Mouse (Mus musculus): ENCODE results near the gene Npr2. TPM values are rescaled to one million over a fixed set of nuclear protein-coding genes. Genes with fewer than 3 reads are reported as not detected.

Gene Npr2
- total and polyA plus RNA-seq, 3 experiments, result 0.27 to 2.3 TPM; not detected in 1

Other genes starting within 250 kb of the Npr2 start
- 2.4 and 4.7 TPM in 2 replicates for gene Rusc2, start 250.0 kb upstream of the Npr2 start, total RNA-seq (2012; rRNA removed)
- 1 to 10 TPM in 1 of 2 experiments, not detected in 1; 7.3 TPM for gene Rusc2, start 250.0 kb upstream of the Npr2 start, polyA plus RNA-seq (2012; ENCODE audit: insufficient read depth in 1 of 2, insufficient read length in 2 of 2, low read depth in 1 of 2, low replicate concordance in 2 of 2, missing spikeins in 1 of 2)
- not detected in 2 replicates for gene Fam166b, start 202.8 kb upstream of the Npr2 start, total RNA-seq (2012; rRNA removed)
- gene Fam166b, start 202.8 kb upstream of the Npr2 start, polyA plus RNA-seq (2012; ENCODE audit: insufficient read depth in 1 of 2, insufficient read length in 2 of 2, low read depth in 1 of 2, low replicate concordance in 2 of 2, missing spikeins in 1 of 2), result not detected
- gene Tesk1, start 190.0 kb upstream of the Npr2 start, total RNA-seq (2012; rRNA removed), result 7.6 and 9.1 TPM in 2 replicates
- gene Tesk1, start 190.0 kb upstream of the Npr2 start, polyA plus RNA-seq (2012; ENCODE audit: insufficient read depth in 1 of 2, insufficient read length in 2 of 2, low read depth in 1 of 2, low replicate concordance in 2 of 2, missing spikeins in 1 of 2), result 10 to 100 TPM in 1 of 2 experiments, not detected in 1; 24.6 TPM
- gene Cd72, start 177.3 kb upstream of the Npr2 start, total RNA-seq (2012; rRNA removed), result 0.52 and 1.3 TPM in 2 replicates
- gene Cd72, start 177.3 kb upstream of the Npr2 start, polyA plus RNA-seq (2012; ENCODE audit: insufficient read depth in 1 of 2, insufficient read length in 2 of 2, low read depth in 1 of 2, low replicate concordance in 2 of 2, missing spikeins in 1 of 2), result 1 to 10 TPM in 1 of 2 experiments, not detected in 1; 2.4 TPM
- 0.08 TPM in 1 of 2 replicates, not detected in the other for gene Sit1, start 148.2 kb upstream of the Npr2 start, total RNA-seq (2012; rRNA removed)
- under 1 TPM in 1 of 2 experiments, not detected in 1; 0.06 TPM for gene Sit1, start 148.2 kb upstream of the Npr2 start, polyA plus RNA-seq (2012; ENCODE audit: insufficient read depth in 1 of 2, insufficient read length in 2 of 2, low read depth in 1 of 2, low replicate concordance in 2 of 2, missing spikeins in 1 of 2)
- gene Ccdc107, start 139.0 kb upstream of the Npr2 start, total RNA-seq (2012; rRNA removed), result 32.9 and 44.3 TPM in 2 replicates
- 10 to 100 TPM in 1 of 2 experiments, not detected in 1; 56.7 TPM for gene Ccdc107, start 139.0 kb upstream of the Npr2 start, polyA plus RNA-seq (2012; ENCODE audit: insufficient read depth in 1 of 2, insufficient read length in 2 of 2, low read depth in 1 of 2, low replicate concordance in 2 of 2, missing spikeins in 1 of 2)
- 26.3 and 26.5 TPM in 2 replicates for gene Arhgef39, start 132.2 kb upstream of the Npr2 start, total RNA-seq (2012; rRNA removed)
- 10 to 100 TPM in 1 of 2 experiments, not detected in 1; 56.7 TPM for gene Arhgef39, start 132.2 kb upstream of the Npr2 start, polyA plus RNA-seq (2012; ENCODE audit: insufficient read depth in 1 of 2, insufficient read length in 2 of 2, low read depth in 1 of 2, low replicate concordance in 2 of 2, missing spikeins in 1 of 2)
- 0.77 and 1.2 TPM in 2 replicates for gene Car9, start 125.0 kb upstream of the Npr2 start, total RNA-seq (2012; rRNA removed)
- gene Car9, start 125.0 kb upstream of the Npr2 start, polyA plus RNA-seq (2012; ENCODE audit: insufficient read depth in 1 of 2, insufficient read length in 2 of 2, low read depth in 1 of 2, low replicate concordance in 2 of 2, missing spikeins in 1 of 2), result 1 to 10 TPM in 1 of 2 experiments, not detected in 1; 3.3 TPM
- gene Tpm2, start 108.2 kb upstream of the Npr2 start, total RNA-seq (2012; rRNA removed), result 0.08 TPM in 1 of 2 replicates, not detected in the other
- not detected for gene Tpm2, start 108.2 kb upstream of the Npr2 start, polyA plus RNA-seq (2012; ENCODE audit: insufficient read depth in 1 of 2, insufficient read length in 2 of 2, low read depth in 1 of 2, low replicate concordance in 2 of 2, missing spikeins in 1 of 2)
- 14.9 and 17.1 TPM in 2 replicates for gene Creb3, start 69.6 kb upstream of the Npr2 start, total RNA-seq (2012; rRNA removed)
- gene Creb3, start 69.6 kb upstream of the Npr2 start, polyA plus RNA-seq (2012; ENCODE audit: insufficient read depth in 1 of 2, insufficient read length in 2 of 2, low read depth in 1 of 2, low replicate concordance in 2 of 2, missing spikeins in 1 of 2), result 10 to 100 TPM in 1 of 2 experiments, not detected in 1; 21.3 TPM
- gene Tln1, start 69.2 kb upstream of the Npr2 start, total RNA-seq (2012; rRNA removed), result 106 and 112 TPM in 2 replicates
- gene Tln1, start 69.2 kb upstream of the Npr2 start, polyA plus RNA-seq (2012; ENCODE audit: insufficient read depth in 1 of 2, insufficient read length in 2 of 2, low read depth in 1 of 2, low replicate concordance in 2 of 2, missing spikeins in 1 of 2), result 100 to 1,000 TPM in 1 of 2 experiments, 10 to 100 TPM in 1; 22.9 to 146 TPM
- 14.3 and 17.1 TPM in 2 replicates for gene Rgp1, start 53.2 kb upstream of the Npr2 start, total RNA-seq (2012; rRNA removed)
- gene Rgp1, start 53.2 kb upstream of the Npr2 start, polyA plus RNA-seq (2012; ENCODE audit: insufficient read depth in 1 of 2, insufficient read length in 2 of 2, low read depth in 1 of 2, low replicate concordance in 2 of 2, missing spikeins in 1 of 2), result 10 to 100 TPM in 1 of 2 experiments, not detected in 1; 47.6 TPM
- 5.7 and 6.2 TPM in 2 replicates for gene Gba2, start 53.1 kb upstream of the Npr2 start, total RNA-seq (2012; rRNA removed)
- 10 to 100 TPM in 1 of 2 experiments, not detected in 1; 24.9 TPM for gene Gba2, start 53.1 kb upstream of the Npr2 start, polyA plus RNA-seq (2012; ENCODE audit: insufficient read depth in 1 of 2, insufficient read length in 2 of 2, low read depth in 1 of 2, low replicate concordance in 2 of 2, missing spikeins in 1 of 2)
- gene Msmp, start 47.4 kb upstream of the Npr2 start, total RNA-seq (2012; rRNA removed), result 0.73 and 1.0 TPM in 2 replicates
- 1 to 10 TPM in 1 of 2 experiments, not detected in 1; 2.5 TPM for gene Msmp, start 47.4 kb upstream of the Npr2 start, polyA plus RNA-seq (2012; ENCODE audit: insufficient read depth in 1 of 2, insufficient read length in 2 of 2, low read depth in 1 of 2, low replicate concordance in 2 of 2, missing spikeins in 1 of 2)
- 0.15 and 0.29 TPM in 2 replicates for gene Spag8, start 21.7 kb downstream of the Npr2 start, total RNA-seq (2012; rRNA removed)
- under 1 TPM in 1 of 2 experiments, not detected in 1; 0.57 TPM for gene Spag8, start 21.7 kb downstream of the Npr2 start, polyA plus RNA-seq (2012; ENCODE audit: insufficient read depth in 1 of 2, insufficient read length in 2 of 2, low read depth in 1 of 2, low replicate concordance in 2 of 2, missing spikeins in 1 of 2)
- 35.3 and 46.4 TPM in 2 replicates for gene Hint2, start 24.5 kb downstream of the Npr2 start, total RNA-seq (2012; rRNA removed)
- gene Hint2, start 24.5 kb downstream of the Npr2 start, polyA plus RNA-seq (2012; ENCODE audit: insufficient read depth in 1 of 2, insufficient read length in 2 of 2, low read depth in 1 of 2, low replicate concordance in 2 of 2, missing spikeins in 1 of 2), result 100 to 1,000 TPM in 1 of 2 experiments, 10 to 100 TPM in 1; 33.2 to 254 TPM
- 0.42 and 0.46 TPM in 2 replicates for gene Tmem8b, start 37.0 kb downstream of the Npr2 start, total RNA-seq (2012; rRNA removed)
- gene Tmem8b, start 37.0 kb downstream of the Npr2 start, polyA plus RNA-seq (2012; ENCODE audit: insufficient read depth in 1 of 2, insufficient read length in 2 of 2, low read depth in 1 of 2, low replicate concordance in 2 of 2, missing spikeins in 1 of 2), result 1 to 10 TPM in 1 of 2 experiments, not detected in 1; 3.6 TPM
- 7.0 and 8.8 TPM in 2 replicates for gene Fam221b, start 37.2 kb downstream of the Npr2 start, total RNA-seq (2012; rRNA removed)
- gene Fam221b, start 37.2 kb downstream of the Npr2 start, polyA plus RNA-seq (2012; ENCODE audit: insufficient read depth in 1 of 2, insufficient read length in 2 of 2, low read depth in 1 of 2, low replicate concordance in 2 of 2, missing spikeins in 1 of 2), result under 1 TPM in 1 of 2 experiments, not detected in 1; 0.10 TPM
- not detected in 2 replicates for gene Olfr70, start 68.9 kb downstream of the Npr2 start, total RNA-seq (2012; rRNA removed)
- not detected for gene Olfr70, start 68.9 kb downstream of the Npr2 start, polyA plus RNA-seq (2012; ENCODE audit: insufficient read depth in 1 of 2, insufficient read length in 2 of 2, low read depth in 1 of 2, low replicate concordance in 2 of 2, missing spikeins in 1 of 2)
- gene Olfr71, start 78.3 kb downstream of the Npr2 start, total RNA-seq (2012; rRNA removed), result not detected in 2 replicates
- not detected for gene Olfr71, start 78.3 kb downstream of the Npr2 start, polyA plus RNA-seq (2012; ENCODE audit: insufficient read depth in 1 of 2, insufficient read length in 2 of 2, low read depth in 1 of 2, low replicate concordance in 2 of 2, missing spikeins in 1 of 2)
- not detected in 2 replicates for gene Hrct1, start 95.3 kb downstream of the Npr2 start, total RNA-seq (2012; rRNA removed)
- gene Hrct1, start 95.3 kb downstream of the Npr2 start, polyA plus RNA-seq (2012; ENCODE audit: insufficient read depth in 1 of 2, insufficient read length in 2 of 2, low read depth in 1 of 2, low replicate concordance in 2 of 2, missing spikeins in 1 of 2), result not detected
- gene Spaar, start 98.1 kb downstream of the Npr2 start, total RNA-seq (2012; rRNA removed), result not detected in 2 replicates
- not detected for gene Spaar, start 98.1 kb downstream of the Npr2 start, polyA plus RNA-seq (2012; ENCODE audit: insufficient read depth in 1 of 2, insufficient read length in 2 of 2, low read depth in 1 of 2, low replicate concordance in 2 of 2, missing spikeins in 1 of 2)
- not detected in 2 replicates for gene Olfr159, start 139.1 kb downstream of the Npr2 start, total RNA-seq (2012; rRNA removed)
- gene Olfr159, start 139.1 kb downstream of the Npr2 start, polyA plus RNA-seq (2012; ENCODE audit: insufficient read depth in 1 of 2, insufficient read length in 2 of 2, low read depth in 1 of 2, low replicate concordance in 2 of 2, missing spikeins in 1 of 2), result not detected
- gene Olfr156, start 192.0 kb downstream of the Npr2 start, total RNA-seq (2012; rRNA removed), result not detected in 2 replicates
- gene Olfr156, start 192.0 kb downstream of the Npr2 start, polyA plus RNA-seq (2012; ENCODE audit: insufficient read depth in 1 of 2, insufficient read length in 2 of 2, low read depth in 1 of 2, low replicate concordance in 2 of 2, missing spikeins in 1 of 2), result not detected
- not detected in 2 replicates for gene Olfr157, start 208.3 kb downstream of the Npr2 start, total RNA-seq (2012; rRNA removed)
- gene Olfr157, start 208.3 kb downstream of the Npr2 start, polyA plus RNA-seq (2012; ENCODE audit: insufficient read depth in 1 of 2, insufficient read length in 2 of 2, low read depth in 1 of 2, low replicate concordance in 2 of 2, missing spikeins in 1 of 2), result under 1 TPM in 1 of 2 experiments, not detected in 1; 0.01 TPM
- gene Olfr155, start 219.6 kb downstream of the Npr2 start, total RNA-seq (2012; rRNA removed), result not detected in 2 replicates
- not detected for gene Olfr155, start 219.6 kb downstream of the Npr2 start, polyA plus RNA-seq (2012; ENCODE audit: insufficient read depth in 1 of 2, insufficient read length in 2 of 2, low read depth in 1 of 2, low replicate concordance in 2 of 2, missing spikeins in 1 of 2)
- 0.12 and 0.13 TPM in 2 replicates for gene Reck, start 243.6 kb downstream of the Npr2 start, total RNA-seq (2012; rRNA removed)
- gene Reck, start 243.6 kb downstream of the Npr2 start, polyA plus RNA-seq (2012; ENCODE audit: insufficient read depth in 1 of 2, insufficient read length in 2 of 2, low read depth in 1 of 2, low replicate concordance in 2 of 2, missing spikeins in 1 of 2), result under 1 TPM in 1 of 2 experiments, not detected in 1; 0.60 TPM